Mouse (Mus musculus) myocyte (in vitro differentiated cells): ENCODE results near the gene Mlph.

Experiments
- E2F4 ChIP-seq: IDR thresholded peaks from one replicate; pipeline ENCODE4 v1.6.1; 2011; ENCODE audit warnings: mild to moderate bottlenecking, control low read depth, moderate library complexity; ENCODE audit not compliant: insufficient read depth
- POLR2A ChIP-seq: IDR thresholded peaks from one replicate; pipeline ENCODE4 v1.6.1; 2011; ENCODE audit warnings: low read depth, mild to moderate bottlenecking, control low read depth, moderate library complexity; ENCODE audit not compliant: insufficient read length
- REST ChIP-seq: IDR thresholded peaks from one replicate; pipeline ENCODE4 v1.6.1; 2011; ENCODE audit warnings: mild to moderate bottlenecking, control low read depth, moderate library complexity; ENCODE audit not compliant: insufficient read depth, insufficient read length
- SRF ChIP-seq: IDR thresholded peaks from one replicate; pipeline ENCODE4 v1.6.1; 2011; ENCODE audit warnings: low read depth; ENCODE audit not compliant: control insufficient read depth, insufficient read length

- no peak for TF ChIP-seq POLR2A
- no peak for TF ChIP-seq REST
- TF ChIP-seq E2F4, result no peak
- TF ChIP-seq SRF, result no peak
Measured at GRCm38 (mm10) chr1:90914948-90915569, at the start of gene Mlph.
